Mouse (Mus musculus) left cerebral cortex, postnatal 36 days (tissue): ENCODE measurements around the gene E2f2. TPM values are rescaled to one million over a fixed set of nuclear protein-coding genes. Genes with fewer than 3 reads are reported as not detected.
A peak's percentile ranks its signal among the peaks of the same experiment; 100 is the strongest.

Experiments used
- DNase-seq, 2 experiments: peaks; one replicate each; pipeline ENCODE4 v3.0.0; 2021 to 2022; ENCODE audit warnings: low spot score in 2 of 2, mixed read lengths in 1 of 2
- intact Hi-C: fragments of 180-260 bp; cut with DNase I; formaldehyde crosslinking; loops from one replicate; pipeline ENCODE4 v1.15.1; 2025
- total RNA-seq, 2 experiments: library from RNA; stranded (reverse); gene quantifications; 2 replicates each; pipeline ENCODE4 v1.2.3; 2021

Gene E2f2
- total RNA-seq, 2 experiments from 2014 or later: 0.61 to 0.72 TPM

DNA sequence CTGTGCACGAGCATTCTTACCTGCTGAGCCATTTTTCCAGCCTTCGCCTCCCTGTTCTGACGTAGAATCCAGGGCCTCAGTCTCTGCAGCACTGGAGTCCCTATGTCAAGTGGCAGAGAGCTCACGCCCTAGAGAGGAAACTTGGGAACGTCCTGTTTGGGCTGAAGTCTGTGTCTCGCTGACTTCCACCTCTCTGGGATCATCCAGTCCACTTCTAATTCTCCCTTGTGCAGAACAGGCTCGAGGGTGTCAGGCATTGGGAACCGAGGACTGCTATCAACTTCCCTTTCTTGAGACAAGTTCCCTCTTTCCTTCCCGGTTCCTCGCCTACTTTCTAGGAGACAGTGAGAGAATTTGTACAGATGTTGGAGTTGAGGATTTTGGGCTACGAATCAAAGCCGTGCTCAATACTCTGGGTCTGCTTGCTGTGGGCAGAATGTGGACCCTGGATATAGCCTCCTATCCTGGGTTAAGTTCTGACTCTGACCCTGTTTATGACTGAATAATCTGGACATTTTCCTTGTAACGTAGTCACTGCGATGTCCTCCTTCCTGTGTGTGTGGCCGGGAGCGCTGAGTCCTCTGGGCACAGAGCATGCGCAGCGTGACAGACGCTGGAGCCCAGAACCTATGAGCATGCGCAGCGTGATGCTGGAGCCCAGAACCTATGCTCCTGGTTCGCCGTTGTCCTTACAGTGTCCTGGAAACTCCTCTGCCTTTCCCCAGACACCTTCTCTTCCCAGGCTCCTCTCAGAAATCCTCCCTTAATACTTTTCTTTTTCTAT lies 52.7 kb downstream of the E2f2 start:
- intact Hi-C loops: no loop called here
- DNase-seq: no peak

DNA sequence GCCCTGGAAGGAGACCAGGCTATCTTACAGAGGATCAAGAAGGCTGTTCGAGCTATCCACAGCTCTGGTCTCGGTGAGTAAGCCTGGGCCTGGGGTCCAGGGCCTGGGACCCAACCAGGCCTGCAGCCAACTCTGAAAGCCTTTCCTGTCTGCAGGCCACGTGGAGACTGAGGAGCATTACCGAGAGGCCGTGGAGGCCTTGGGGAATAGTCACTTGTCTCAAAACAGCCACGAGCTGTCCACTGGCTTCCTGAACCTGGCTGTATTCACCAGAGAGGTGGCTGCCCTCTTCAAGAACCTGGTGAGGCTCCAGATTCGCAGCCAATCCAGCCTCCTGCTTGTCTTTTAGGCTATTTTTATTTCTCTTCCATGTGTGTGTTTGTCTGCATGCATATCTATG lies 55.2 kb downstream of the E2f2 start:
- intact Hi-C loops: no loop called here
- DNase-seq: no peak

DNA sequence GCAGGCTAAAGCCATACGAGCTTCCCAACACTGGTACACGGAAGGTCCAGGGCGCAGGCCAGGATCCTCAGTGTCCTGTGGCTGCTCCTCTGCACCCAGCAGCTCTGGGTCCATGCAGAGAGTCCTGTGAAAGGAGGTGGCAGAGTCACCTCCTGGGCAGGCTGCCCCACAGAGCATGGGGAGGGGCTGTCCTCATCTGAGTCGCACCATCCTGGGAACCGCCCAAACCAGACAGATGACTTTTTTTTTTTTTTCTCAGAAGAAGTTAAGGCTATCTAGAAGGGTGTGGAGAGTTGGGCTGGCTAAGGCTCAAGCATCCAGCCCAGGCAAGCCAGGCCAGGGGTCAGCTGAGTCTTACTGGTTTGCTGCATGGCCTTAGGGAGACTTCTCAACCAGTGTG lies 56.4 kb downstream of the E2f2 start:
- intact Hi-C loops: no loop called here
- no peak for DNase-seq

GRCm38 (mm10) chr4:136238669-136239068 lies 66.5 kb downstream of the E2f2 start:
- DNase-seq: no peak
- intact Hi-C loops: no loop called here

- intact Hi-C loops: no loop called here
- no peak for DNase-seq
Observed at GRCm38 (mm10) chr4:136239111-136239510, 66.9 kb downstream of the E2f2 start.

- intact Hi-C loops: loop anchor here (5.0 kb wide), 1 partner anchor 37 kb away; no protein-coding TSS in a partner anchor
- DNase-seq: peak; percentile 71 to 78
Observed at GRCm38 (mm10) chr4:136239622-136240021, 67.4 kb downstream of the E2f2 start.

- DNase-seq: no peak
- intact Hi-C loops: loop anchor here (5.0 kb wide), 1 partner anchor 38 kb away; no protein-coding TSS in a partner anchor
Observed at GRCm38 (mm10) chr4:136240123-136240522, 67.9 kb downstream of the E2f2 start.

DNA sequence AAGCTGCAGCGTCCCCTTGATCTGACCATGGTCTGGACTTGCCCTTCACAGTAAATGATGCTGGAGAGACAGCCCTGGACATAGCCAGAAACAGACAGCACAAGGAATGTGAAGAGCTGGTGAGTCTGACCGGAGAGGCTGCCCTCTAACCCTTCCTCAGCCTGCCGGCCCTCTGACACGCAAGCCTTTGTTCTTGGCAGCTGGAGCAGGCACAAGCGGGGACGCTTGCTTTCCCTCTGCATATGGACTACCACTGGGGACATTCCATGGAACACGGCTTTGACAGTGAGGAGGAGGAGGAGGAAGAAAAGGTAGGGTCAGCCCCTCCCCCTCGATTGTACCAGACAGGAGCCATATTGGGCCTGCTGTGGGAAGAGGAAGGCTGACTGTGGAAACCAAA lies 68.8 kb downstream of the E2f2 start:
- DNase-seq: no peak
- intact Hi-C loops: loop anchor here (5.0 kb wide), 1 partner anchor 39 kb away; no protein-coding TSS in a partner anchor

GRCm38 (mm10) chr4:136242065-136242703 lies 70.0 kb downstream of the E2f2 start:
- intact Hi-C loops: loop anchor here (5.0 kb wide), 1 partner anchor 40 kb away; no protein-coding TSS in a partner anchor
- no peak for DNase-seq

DNA sequence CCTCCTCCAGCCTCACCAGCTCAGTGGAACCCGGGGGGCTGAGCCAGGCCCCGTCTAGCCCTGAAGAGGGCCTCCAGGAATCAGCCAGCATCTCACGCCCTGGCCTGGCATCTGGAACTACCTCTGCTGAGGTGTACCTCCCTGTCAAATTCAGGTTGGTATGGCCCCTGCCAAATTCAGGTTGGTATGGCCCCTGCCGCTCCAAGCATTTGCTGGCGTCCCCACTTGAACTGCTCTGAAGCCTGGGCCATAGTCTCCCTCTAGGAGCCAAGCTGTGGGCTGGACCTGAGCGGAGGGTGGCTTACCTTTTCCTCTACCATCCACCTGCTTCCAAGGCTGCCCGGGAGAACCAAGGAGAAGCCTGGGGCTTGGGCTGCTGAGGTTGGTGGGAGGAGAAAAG lies 70.5 kb downstream of the E2f2 start:
- intact Hi-C loops: loop anchor here (5.0 kb wide), 1 partner anchor 40 kb away; no protein-coding TSS in a partner anchor

GRCm38 (mm10) chr4:136244208-136244607 lies 72.0 kb downstream of the E2f2 start:
- no peak for DNase-seq
- intact Hi-C loops: loop anchor here (5.0 kb wide), 1 partner anchor 42 kb away; no protein-coding TSS in a partner anchor

More for the DNA sequence above, 70.5 kb downstream of the E2f2 start:
- DNase-seq: no peak

Other genes starting within 250 kb of the E2f2 start
- gene Hmgcl, start 225.9 kb upstream of the E2f2 start, total RNA-seq: 10 to 100 TPM; 28.9 to 30.6 TPM
- 10 to 100 TPM; 22.4 to 24.1 TPM for gene Gale, start 208.7 kb upstream of the E2f2 start, total RNA-seq
- 10 to 100 TPM; 80.0 to 86.1 TPM for gene Lypla2, start 199.8 kb upstream of the E2f2 start, total RNA-seq
- 10 to 100 TPM; 82.7 to 91.9 TPM for gene Pithd1, start 185.1 kb upstream of the E2f2 start, total RNA-seq
- gene Eloa, start 150.6 kb upstream of the E2f2 start, total RNA-seq: 10 to 100 TPM; 27.7 to 29.4 TPM
- gene Rpl11, start 119.0 kb upstream of the E2f2 start, total RNA-seq: 100 to 1,000 TPM; 248 to 256 TPM
- gene Id3, start 28.9 kb upstream of the E2f2 start, total RNA-seq: 10 to 100 TPM; 35.3 to 40.7 TPM
- 1 to 10 TPM; 2.2 to 2.5 TPM for gene Asap3, start 34.0 kb downstream of the E2f2 start, total RNA-seq
- under 1 TPM; 0.63 to 0.74 TPM for gene Tcea3, start 75.3 kb downstream of the E2f2 start, total RNA-seq
- gene Zfp46, start 112.3 kb downstream of the E2f2 start, total RNA-seq: 10 to 100 TPM; 61.7 to 63.2 TPM
- 10 to 100 TPM; 80.1 to 83.0 TPM for gene Hnrnpr, start 138.5 kb downstream of the E2f2 start, total RNA-seq